Mouse (Mus musculus) heart, embryonic 14.5 days (tissue): Measurements from ENCODE around the gene Slc9a9. TPM values are rescaled to one million over a fixed set of nuclear protein-coding genes. Genes with fewer than 3 reads are reported as not detected.

Source experiments
- ATAC-seq: fragments of 200-750 bp; cut with Nextera tagmentation; 2 replicates; pipeline ENCODE4 v1.8.0; 2017; ENCODE audit warnings: low read depth, moderate TSS enrichment; ENCODE audit not compliant: insufficient number of reproducible peaks, insufficient read depth, low FRiP score
- H3K27ac ChIP-seq, 2 experiments: fragments of 200-500 bp in 1 of 2; fragments of 300-500 bp in 1 of 2; sonication (generic) in 1 of 2; replicated peaks in 1 of 2; 2 replicates each; pipeline ENCODE4 v1.5.1; 2012 to 2014; ENCODE audit warnings: low read depth in 2 of 2, low read length in 2 of 2, control low read depth in 1 of 2, mild to moderate bottlenecking in 1 of 2, mixed read lengths in 1 of 2; ENCODE audit not compliant: control insufficient read depth in 1 of 2, insufficient read depth in 1 of 2
- H3K27me3 ChIP-seq: fragments of 300-500 bp; sonication (generic); 2 replicates; pipeline ENCODE4 v1.6.1; 2014; ENCODE audit warnings: mild to moderate bottlenecking, low read length, control low read depth; ENCODE audit not compliant: control insufficient read depth, insufficient read depth
- H3K36me3 ChIP-seq: fragments of 300-500 bp; sonication (generic); 2 replicates; pipeline ENCODE4 v1.6.1; 2014; ENCODE audit warnings: mild to moderate bottlenecking, control low read depth, low read length, mixed read lengths; ENCODE audit not compliant: control insufficient read depth, insufficient read depth
- H3K4me1 ChIP-seq, 2 experiments: fragments of 200-500 bp in 1 of 2; fragments of 300-500 bp in 1 of 2; sonication (generic) in 1 of 2; 2 replicates each; pipeline ENCODE4 v1.6.1; 2012 to 2014; ENCODE audit warnings: low read length in 2 of 2, control low read depth in 1 of 2, mixed read lengths in 1 of 2; ENCODE audit not compliant: control insufficient read depth in 2 of 2, insufficient read depth in 2 of 2
- H3K4me2 ChIP-seq: fragments of 300-500 bp; sonication (generic); 2 replicates; pipeline ENCODE4 v1.6.1; 2014; ENCODE audit warnings: mild to moderate bottlenecking, low read length
- H3K4me3 ChIP-seq, 2 experiments: fragments of 200-500 bp in 1 of 2; fragments of 300-500 bp in 1 of 2; sonication (generic) in 1 of 2; 2 replicates each; pipeline ENCODE4 v1.5.1; 2012 to 2014; ENCODE audit warnings: low read length in 2 of 2, mild to moderate bottlenecking in 2 of 2, control low read depth in 1 of 2, low read depth in 1 of 2, moderate library complexity in 1 of 2; ENCODE audit not compliant: control insufficient read depth in 1 of 2, insufficient read depth in 1 of 2
- H3K9ac ChIP-seq: fragments of 300-500 bp; sonication (generic); 2 replicates; pipeline ENCODE4 v1.6.1; 2014; ENCODE audit warnings: mild to moderate bottlenecking, low read length
- H3K9me3 ChIP-seq: fragments of 300-500 bp; sonication (generic); 2 replicates; pipeline ENCODE4 v1.6.1; 2016; ENCODE audit warnings: low read length, control low read depth; ENCODE audit not compliant: control insufficient read depth
- WGBS: fragments of 180-500 bp; shearing (Covaris S2); extraction: QIAGEN DNeasy Blood & Tissue Kit; methylation state at CpG from one replicate; pipeline ENCODE4 v1.1.7; 2014; 5-methylcytosine and 5-hydroxymethylcytosine counted together
- polyA plus RNA-seq: library from polyadenylated mRNA; unstranded; fragments of >200 nt; fragmentation: Nextera tagmentation; extraction: Ambion mirVana; gene quantifications from 2 replicates; pipeline ENCODE4 v1.2.1, GENCODE M21; 2014

Gene Slc9a9
- polyA plus RNA-seq, 1 experiment from 2014 or later = 4.7 TPM

GRCm38 (mm10) chr9:94750935-94751637, 81.4 kb downstream of the Slc9a9 start:
- Histone ChIP-seq H3K9me3 (no peaks in the 10 kb centered on the region), H3K27me3 (no peaks in the 10 kb centered on the region), H3K36me3 (no peaks in the 10 kb centered on the region), H3K4me1 (peaks cover 4 to 7% of the 10 kb centered on the region in 2 experiments; a peak in 3 of 4 replicates), H3K4me3 (no peak overlapping the region), H3K9ac (no peak overlapping the region), H3K4me2 (peak overlapping the region; percentile 44), H3K27ac (no peak overlapping the region)
- WGBS = 36% methylated on average over 19 of the region's 19 CpGs
- no peak for ATAC-seq

- WGBS = 57% methylated on average over 10 of the region's 10 CpGs
- ATAC-seq = no peak
- H3K4me3 ChIP-seq = no peak overlapping the region
- no peaks in the 10 kb centered on the region for H3K9me3 ChIP-seq
- peak overlapping the region; percentile 44 for H3K4me2 ChIP-seq
- H3K36me3 ChIP-seq = no peaks in the 10 kb centered on the region
- H3K4me1 ChIP-seq = peaks cover 4 to 7% of the 10 kb centered on the region in 2 experiments; a peak in 3 of 4 replicates
- H3K9ac ChIP-seq = no peak overlapping the region
- H3K27me3 ChIP-seq = no peaks in the 10 kb centered on the region
- no peak overlapping the region for H3K27ac ChIP-seq
These were observed 81.9 kb downstream of the Slc9a9 start for GRCm38 (mm10) chr9:94751638-94752021.

- Histone ChIP-seq H3K9me3 (no peaks in the 10 kb centered on the region), H3K4me3 (no peak overlapping the region), H3K4me2 (no peak overlapping the region), H3K27me3 (no peaks in the 10 kb centered on the region), H3K27ac (no peak overlapping the region), H3K9ac (no peak overlapping the region), H3K36me3 (no peaks in the 10 kb centered on the region), H3K4me1 (peaks cover 4 to 7% of the 10 kb centered on the region in 2 experiments; a peak in 3 of 4 replicates)
- no peak for ATAC-seq
- 80% methylated on average over 3 of the region's 3 CpGs for WGBS
These were observed 82.4 kb downstream of the Slc9a9 start for GRCm38 (mm10) chr9:94752121-94752520.

GRCm38 (mm10) chr9:94759904-94760303, 90.2 kb downstream of the Slc9a9 start:
- H3K4me1 ChIP-seq = no peaks in the 10 kb centered on the region
- H3K27ac ChIP-seq = no peak overlapping the region
- no peak overlapping the region for H3K4me2 ChIP-seq
- H3K9ac ChIP-seq = no peak overlapping the region
- H3K36me3 ChIP-seq = no peaks in the 10 kb centered on the region
- ATAC-seq = no peak
- no peaks in the 10 kb centered on the region for H3K9me3 ChIP-seq
- H3K27me3 ChIP-seq = no peaks in the 10 kb centered on the region
- H3K4me3 ChIP-seq = no peak overlapping the region
- WGBS = 89% methylated on average over 5 of the region's 5 CpGs

GRCm38 (mm10) chr9:94768114-94768513, 98.4 kb downstream of the Slc9a9 start:
- no peak overlapping the region for H3K4me2 ChIP-seq
- H3K9ac ChIP-seq = no peak overlapping the region
- no peak for ATAC-seq
- H3K27me3 ChIP-seq = no peaks in the 10 kb centered on the region
- H3K36me3 ChIP-seq = no peaks in the 10 kb centered on the region
- H3K27ac ChIP-seq = no peak overlapping the region
- no peak overlapping the region for H3K4me3 ChIP-seq
- H3K4me1 ChIP-seq = no peaks in the 10 kb centered on the region
- no peaks in the 10 kb centered on the region for H3K9me3 ChIP-seq
- 83% methylated on average over 6 of the region's 6 CpGs for WGBS

GRCm38 (mm10) chr9:94768524-94768923, 98.8 kb downstream of the Slc9a9 start:
- Histone ChIP-seq H3K4me2 (no peak overlapping the region), H3K27ac (no peak overlapping the region), H3K27me3 (no peaks in the 10 kb centered on the region), H3K4me3 (no peak overlapping the region), H3K9ac (no peak overlapping the region), H3K9me3 (no peaks in the 10 kb centered on the region), H3K4me1 (no peaks in the 10 kb centered on the region), H3K36me3 (no peaks in the 10 kb centered on the region)
- WGBS = 77% methylated on average over 4 of the region's 4 CpGs
- ATAC-seq = no peak

GRCm38 (mm10) chr9:94773357-94773756, 103.6 kb downstream of the Slc9a9 start:
- H3K4me2 ChIP-seq = no peak overlapping the region
- no peak overlapping the region for H3K27ac ChIP-seq
- H3K9ac ChIP-seq = no peak overlapping the region
- H3K9me3 ChIP-seq = no peaks in the 10 kb centered on the region
- H3K4me3 ChIP-seq = no peak overlapping the region
- H3K4me1 ChIP-seq = no peaks in the 10 kb centered on the region
- WGBS = 59% methylated on average over 4 of the region's 4 CpGs
- no peaks in the 10 kb centered on the region for H3K27me3 ChIP-seq
- no peak for ATAC-seq
- H3K36me3 ChIP-seq = no peaks in the 10 kb centered on the region

GRCm38 (mm10) chr9:94788261-94788660, 118.6 kb downstream of the Slc9a9 start:
- Histone ChIP-seq H3K27ac (no peak overlapping the region), H3K4me3 (no peak overlapping the region), H3K9me3 (no peaks in the 10 kb centered on the region), H3K27me3 (no peaks in the 10 kb centered on the region), H3K4me1 (no peaks in the 10 kb centered on the region), H3K9ac (no peak overlapping the region), H3K4me2 (no peak overlapping the region), H3K36me3 (no peaks in the 10 kb centered on the region)
- 77% methylated on average over 3 of the region's 3 CpGs for WGBS
- ATAC-seq = no peak
